Mouse (Mus musculus) lung, postnatal 25 days (tissue): ENCODE results near the gene St8sia1.

Experiments used
- DNase-seq: peaks from one replicate; pipeline ENCODE4 v3.0.0; 2022; ENCODE audit warnings: low spot score

The St8sia1 gene

GRCm38 (mm10) chr6:142788042-142788987 is 175.9 kb downstream of the St8sia1 start:
- peak; percentile 25 for DNase-seq

GRCm38 (mm10) chr6:142786106-142786505 is 178.1 kb downstream of the St8sia1 start:
- no peak for DNase-seq

- peak; percentile 59 for DNase-seq
Observed at GRCm38 (mm10) chr6:142785343-142785742, 178.9 kb downstream of the St8sia1 start.

- DNase-seq, result no peak
Observed at GRCm38 (mm10) chr6:142781286-142781685, 183.0 kb downstream of the St8sia1 start.

- DNase-seq, result no peak
Observed at GRCm38 (mm10) chr6:142780574-142781033, 183.6 kb downstream of the St8sia1 start.

- no peak for DNase-seq
Observed at GRCm38 (mm10) chr6:142779812-142780573, 184.3 kb downstream of the St8sia1 start.

- DNase-seq, result peak; percentile 48
Observed at GRCm38 (mm10) chr6:142779045-142779811, 185.0 kb downstream of the St8sia1 start.

- no peak for DNase-seq
Observed at GRCm38 (mm10) chr6:142776935-142777334, 187.3 kb downstream of the St8sia1 start.

GRCm38 (mm10) chr6:142773566-142773965 is 190.7 kb downstream of the St8sia1 start:
- no peak for DNase-seq

- no peak for DNase-seq
Observed at GRCm38 (mm10) chr6:142771643-142772042, 192.6 kb downstream of the St8sia1 start.
